15 mouse cellular contexts compared by ENCODE assay signal in genomic region chrX:135561693-135562092, GRCm38 (mm10). TPM values are rescaled to one million over a fixed set of nuclear protein-coding genes. Genes with fewer than 3 reads are reported as not detected.
"Had no signal": no experiment of that assay in that cellular context is flagged by ENCODE, and none has a peak within 500 bp of the region (broad histone marks: within the 10 kb centered on the region; RNA-seq: fewer than 3 reads in every experiment).

No protein-coding gene starts in this region.

RNA-seq across cellular contexts. Expression of gene Nxf7, which starts 36.9 kb away (rescaled TPM):
- polyA plus RNA-seq: heart, embryonic 13.5 days; hindbrain, embryonic 10.5 days; hindbrain, embryonic 11.5 days; hindbrain, embryonic 12.5 days; hindbrain, embryonic 13.5 days; hindbrain, embryonic 14.5 days; hindbrain, embryonic 15.5 days; hindbrain, embryonic 16.5 days; hindbrain, postnatal 0 days; intestine, embryonic 15.5 days; kidney, adult 2 months; kidney, embryonic 14.5 days; kidney, embryonic 15.5 days; kidney, embryonic 16.5 days; kidney, postnatal 0 days had no signal
